Mouse (Mus musculus): Measurements from ENCODE around the gene Kcnq1. TPM values are rescaled to one million over a fixed set of nuclear protein-coding genes. Genes with fewer than 3 reads are reported as not detected.
A peak's percentile ranks its signal among the peaks of the same experiment; 100 is the strongest.

Gene Kcnq1
- total RNA-seq, 4 experiments from 2014 or later = 30.9 to 36.9 (median 32.8) TPM

DNA sequence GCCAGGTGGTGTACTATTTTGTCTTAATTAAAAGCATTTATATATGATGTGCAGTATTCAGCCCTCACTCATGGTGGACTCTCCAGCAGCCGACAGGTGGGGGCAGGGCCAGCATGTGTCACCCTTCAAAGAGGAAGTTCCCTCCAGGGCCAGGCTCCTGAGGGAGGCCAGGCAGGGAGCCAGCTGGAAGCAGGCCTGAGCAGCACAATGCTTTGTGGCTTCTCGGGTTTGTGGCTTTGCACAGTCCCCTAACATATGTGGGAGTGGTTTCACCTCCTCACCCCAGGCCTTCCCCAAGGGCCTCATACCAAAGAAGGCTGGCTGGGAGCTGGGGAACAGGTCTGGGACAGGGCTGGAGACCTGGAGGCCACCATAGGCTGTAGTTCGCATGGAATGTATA is 74.6 kb downstream of the Kcnq1 start:
- peak; percentile 78 for DNase-seq (ENCODE audit: low spot score)

DNA sequence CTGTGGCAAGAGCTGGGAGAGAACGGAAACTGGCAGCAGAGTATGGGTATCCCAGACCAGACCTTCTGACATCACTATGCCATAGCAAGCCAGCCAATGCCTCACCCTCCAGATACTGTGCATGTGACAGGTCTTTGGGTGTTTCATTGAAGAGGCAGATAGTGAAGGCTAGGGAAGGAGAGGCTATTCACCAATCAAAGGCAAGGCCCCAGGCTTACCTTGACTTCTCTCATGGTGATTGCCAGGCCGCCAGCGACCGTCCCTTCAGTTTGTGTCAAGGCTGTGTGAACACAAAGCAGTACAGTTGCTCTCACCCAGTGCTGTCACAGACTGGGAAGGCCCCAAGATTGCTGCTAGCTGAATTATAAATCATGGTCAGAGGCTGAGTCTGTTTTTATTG is 75.1 kb downstream of the Kcnq1 start:
- DNase-seq (ENCODE audit: low spot score) = no peak

DNA sequence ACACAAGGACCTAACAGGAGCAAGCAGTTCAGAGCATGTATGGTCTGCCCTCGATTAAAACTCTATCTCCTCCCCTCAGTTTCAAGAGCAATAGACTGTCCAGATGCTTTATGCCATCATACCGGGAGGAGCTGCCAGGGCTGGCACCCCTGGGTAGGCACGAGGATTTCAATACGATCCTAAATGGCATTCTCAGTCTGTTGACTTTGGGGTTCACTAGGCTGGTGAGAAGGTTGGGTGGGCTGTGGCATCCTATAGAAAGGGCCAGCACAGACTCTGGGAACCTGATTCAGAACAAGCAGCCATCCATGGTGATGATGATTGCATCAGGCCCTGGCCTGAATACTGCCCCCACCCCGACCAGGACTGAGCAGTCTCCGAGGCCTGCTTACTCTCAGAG is 79.3 kb downstream of the Kcnq1 start:
- DNase-seq (ENCODE audit: low spot score) = no peak

DNA sequence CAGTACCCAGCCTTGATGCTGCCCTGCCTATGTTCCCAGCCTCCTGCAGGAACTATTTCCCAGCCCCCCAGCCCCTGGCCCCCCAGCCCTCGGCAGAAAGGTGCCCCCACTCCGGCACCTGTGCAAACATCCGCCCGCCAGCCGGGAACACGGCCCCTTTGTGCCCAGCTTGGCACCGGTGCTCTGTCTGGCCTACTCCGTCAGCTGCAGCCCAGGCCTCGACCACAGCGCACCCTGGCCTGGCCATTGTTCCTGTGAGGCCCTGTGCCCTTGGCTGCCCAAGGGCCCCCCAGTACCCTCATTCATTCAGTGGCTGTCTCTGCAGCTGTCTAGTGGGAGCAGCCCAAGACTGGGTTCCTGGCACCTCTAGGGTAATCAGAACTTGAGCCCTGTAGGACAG is 80.2 kb downstream of the Kcnq1 start:
- no peak for DNase-seq (ENCODE audit: low spot score)

DNA sequence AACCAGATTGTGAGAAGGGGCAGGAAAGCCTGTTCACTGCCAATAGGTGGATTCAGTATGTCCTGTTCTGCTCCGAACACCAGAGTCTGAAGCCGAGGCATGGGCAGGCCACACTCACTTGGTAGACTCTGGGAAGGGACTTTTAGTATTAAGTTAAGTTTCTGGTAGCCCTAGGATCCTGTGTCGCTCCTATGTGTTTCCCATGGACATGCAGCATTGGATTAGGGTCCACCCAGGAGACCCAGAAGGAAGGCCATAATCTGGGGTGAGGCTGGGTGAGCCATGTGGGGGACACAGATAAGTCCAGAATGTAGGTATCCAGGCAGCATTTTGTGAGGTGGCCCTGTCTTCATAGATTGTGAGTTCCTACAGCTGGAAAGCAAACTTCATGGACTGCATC is 81.0 kb downstream of the Kcnq1 start:
- no peak for DNase-seq (ENCODE audit: low spot score)

DNA sequence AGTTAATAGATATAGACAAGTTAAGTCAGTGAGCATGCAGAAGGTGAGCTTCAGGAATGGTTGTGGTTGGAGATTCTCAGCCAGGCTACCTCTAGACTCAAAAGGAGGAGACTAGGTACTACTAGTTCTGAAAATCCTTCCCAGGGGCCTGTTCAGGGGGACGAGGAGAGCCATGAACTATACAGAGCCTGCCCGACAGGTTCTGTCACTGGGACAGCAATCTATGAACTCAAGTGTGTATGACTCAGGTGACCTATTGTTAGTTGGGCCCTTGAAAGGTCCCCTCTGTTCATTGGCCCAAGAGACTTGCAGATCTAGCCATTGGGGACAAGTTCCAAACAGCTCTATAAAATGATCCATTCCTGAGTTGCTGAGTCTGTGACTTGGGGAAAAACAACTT is 82.4 kb downstream of the Kcnq1 start:
- DNase-seq (ENCODE audit: low spot score) = no peak

DNA sequence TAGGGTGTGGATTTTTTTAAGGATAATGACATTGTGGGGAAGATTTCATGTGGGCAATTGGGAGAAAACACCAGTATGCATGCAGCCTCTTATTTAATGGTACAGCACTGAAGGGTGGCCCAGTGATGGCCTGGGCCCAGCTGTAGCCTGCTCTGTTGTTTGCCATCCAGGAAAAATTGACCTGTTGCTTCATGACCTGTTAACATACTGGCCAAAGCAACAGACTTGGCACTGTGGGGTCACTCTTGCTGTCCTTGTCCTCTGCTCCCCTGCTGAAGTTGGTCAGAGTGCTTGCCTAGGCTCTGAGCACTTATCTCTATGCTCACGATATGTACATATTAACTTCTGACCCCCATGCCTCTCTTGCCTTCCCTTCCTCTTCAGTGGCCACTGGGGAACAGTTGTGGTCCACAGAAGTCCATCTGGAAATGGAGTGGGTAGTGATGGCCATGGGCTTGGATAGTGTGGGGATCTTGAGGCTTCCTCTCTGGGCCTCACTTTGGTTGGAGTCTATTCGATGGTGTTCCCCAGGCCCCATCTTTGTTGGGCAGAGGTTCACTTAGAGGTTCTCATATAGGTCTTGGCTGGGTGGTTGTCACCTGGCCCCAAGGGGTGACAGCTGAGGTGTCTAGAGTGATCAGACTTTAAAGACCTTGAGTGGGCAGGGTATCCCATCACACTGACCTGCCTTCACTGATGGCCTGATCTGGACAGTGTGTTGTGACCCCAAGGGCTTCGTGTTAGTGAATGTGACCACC is 84.0 kb downstream of the Kcnq1 start:
- DNase-seq (ENCODE audit: low spot score) = no peak

DNA sequence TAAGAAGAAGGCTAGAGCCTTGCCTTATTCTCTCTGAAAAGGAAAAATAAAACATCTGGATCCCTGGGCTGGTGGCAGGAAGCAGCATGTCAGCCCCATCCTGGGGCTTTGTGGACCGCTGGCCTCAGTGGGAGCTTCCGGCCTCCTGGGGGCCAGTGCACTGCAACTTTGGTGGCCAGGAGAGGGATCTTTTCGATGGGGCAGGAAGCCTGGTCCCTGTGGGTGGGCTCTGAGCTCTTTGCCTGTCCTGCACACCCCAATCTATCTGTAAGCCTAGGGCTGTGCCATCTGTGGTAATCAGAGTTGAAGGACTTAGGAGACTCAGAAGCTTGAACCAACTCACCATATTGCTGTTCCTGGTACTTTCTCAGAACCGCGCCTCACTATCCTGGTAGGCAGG is 84.7 kb downstream of the Kcnq1 start:
- no peak for DNase-seq (ENCODE audit: low spot score)

DNA sequence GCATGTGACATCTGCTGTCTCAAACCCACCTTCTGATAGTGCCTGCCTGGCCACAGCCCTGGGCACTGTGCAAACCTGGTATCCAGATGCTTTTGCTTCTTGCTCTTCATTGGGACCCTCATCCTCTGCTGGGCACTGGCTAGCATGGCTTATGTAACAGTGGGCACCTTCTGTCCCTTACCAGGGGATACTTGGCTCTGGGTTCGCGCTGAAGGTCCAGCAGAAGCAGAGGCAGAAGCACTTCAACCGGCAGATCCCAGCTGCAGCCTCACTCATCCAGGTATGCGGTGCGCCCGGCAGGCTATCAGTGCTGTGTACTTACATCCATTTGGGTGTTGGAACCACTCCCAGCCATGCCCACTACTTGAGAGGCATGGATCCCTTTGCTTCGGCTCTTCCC is 86.2 kb downstream of the Kcnq1 start:
- no peak for DNase-seq (ENCODE audit: low spot score)

DNA sequence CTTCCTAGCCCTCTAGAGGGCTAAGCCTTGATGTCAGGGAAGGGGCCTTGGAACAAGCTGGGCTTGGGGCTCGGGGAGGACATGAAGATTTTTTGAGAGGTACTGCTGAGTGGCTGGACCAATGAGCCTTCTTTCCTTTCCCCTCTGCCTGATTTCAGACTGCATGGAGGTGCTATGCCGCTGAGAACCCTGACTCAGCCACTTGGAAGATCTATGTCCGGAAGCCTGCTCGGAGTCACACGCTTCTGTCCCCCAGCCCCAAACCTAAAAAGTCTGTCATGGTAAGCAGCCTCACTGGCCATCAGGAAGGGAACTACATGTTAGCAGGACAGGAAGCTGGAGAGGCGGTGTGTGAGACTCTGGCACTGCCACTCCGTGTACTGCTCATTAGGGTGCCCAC is 87.9 kb downstream of the Kcnq1 start:
- no peak for DNase-seq (ENCODE audit: low spot score)

DNA sequence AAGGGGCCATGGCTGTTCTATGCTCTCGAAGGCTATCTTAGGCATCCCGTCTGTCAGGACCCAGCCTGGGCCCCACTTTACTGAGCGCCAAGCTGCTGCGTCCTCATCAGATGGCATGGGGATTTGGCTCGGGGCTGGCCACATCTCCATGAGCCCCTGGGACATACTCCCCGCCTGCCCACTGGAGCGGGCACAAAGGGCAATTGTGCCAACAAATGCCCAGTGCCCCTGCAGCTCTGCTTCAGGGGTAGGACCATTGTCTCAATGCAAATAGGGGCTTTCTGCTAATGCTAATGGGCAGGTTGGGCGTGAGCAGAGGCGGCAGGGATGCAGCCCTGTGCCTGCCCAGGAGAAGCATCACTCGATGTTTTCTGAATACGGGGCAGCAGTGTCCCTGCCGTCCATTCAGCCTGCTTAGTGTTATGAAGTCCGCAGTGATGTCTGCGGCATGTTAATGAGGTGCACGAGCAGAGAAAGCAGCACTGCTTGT is 91.8 kb downstream of the Kcnq1 start:
- DNase-seq (ENCODE audit: low spot score) = no peak

DNA sequence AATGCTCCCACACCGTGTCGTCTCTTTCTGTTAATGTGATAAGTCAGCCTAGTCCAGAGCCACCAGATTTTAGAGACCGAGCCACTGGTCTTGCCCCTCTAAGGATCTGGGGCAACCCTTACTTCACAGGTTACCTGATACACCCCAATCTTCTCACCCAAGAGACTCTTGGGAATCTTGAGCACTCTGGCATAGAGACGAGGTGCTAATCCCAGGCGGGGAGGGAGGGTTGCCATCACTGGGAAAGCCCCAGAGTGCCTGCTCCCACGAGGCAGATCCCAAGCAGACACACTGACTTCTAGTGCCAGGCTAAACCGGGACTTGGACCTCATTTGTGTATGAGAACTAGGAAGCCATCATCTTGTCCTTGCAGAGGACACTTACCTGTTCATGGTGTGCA is 92.3 kb downstream of the Kcnq1 start:
- DNase-seq (ENCODE audit: low spot score) = no peak

DNA sequence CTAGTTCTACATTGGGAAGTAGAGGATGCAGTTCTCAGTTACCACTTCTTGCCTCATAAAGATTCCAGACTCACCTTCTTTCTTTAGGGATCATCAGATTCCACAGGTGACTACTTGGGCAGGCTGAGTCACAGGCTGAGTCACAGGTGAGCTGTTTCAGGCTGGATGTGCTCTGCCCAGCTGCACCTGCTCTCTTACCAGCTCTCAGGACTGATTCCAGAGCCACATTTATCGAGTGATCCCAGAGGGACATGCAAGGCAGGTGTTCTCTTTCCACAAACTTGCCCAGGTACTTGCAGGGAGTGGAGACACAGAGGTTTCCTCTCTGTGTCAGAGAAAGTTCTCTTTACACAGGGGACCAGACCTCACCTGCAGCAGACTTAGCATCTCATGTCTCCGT is 95.1 kb downstream of the Kcnq1 start:
- no peak for DNase-seq (ENCODE audit: low spot score)

DNA sequence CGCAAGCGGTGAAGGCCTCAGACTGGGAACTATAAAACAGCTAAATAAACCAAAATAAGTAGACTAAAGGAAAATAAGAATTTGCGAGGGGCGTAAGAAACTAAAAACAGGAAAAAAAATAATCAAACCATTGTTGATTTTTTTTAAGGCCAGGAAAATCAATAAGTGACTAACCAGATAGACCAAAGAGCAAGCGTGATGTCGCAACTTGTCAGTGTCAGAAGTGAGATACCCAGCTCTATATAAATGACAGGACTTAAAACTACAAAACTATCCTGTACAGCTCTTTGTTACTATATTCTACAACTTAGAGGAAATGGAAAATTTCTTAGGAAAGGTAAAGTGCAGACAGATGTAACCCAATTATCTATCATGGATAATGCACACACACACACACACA is 97.7 kb downstream of the Kcnq1 start:
- DNase-seq (ENCODE audit: low spot score) = no peak

DNA sequence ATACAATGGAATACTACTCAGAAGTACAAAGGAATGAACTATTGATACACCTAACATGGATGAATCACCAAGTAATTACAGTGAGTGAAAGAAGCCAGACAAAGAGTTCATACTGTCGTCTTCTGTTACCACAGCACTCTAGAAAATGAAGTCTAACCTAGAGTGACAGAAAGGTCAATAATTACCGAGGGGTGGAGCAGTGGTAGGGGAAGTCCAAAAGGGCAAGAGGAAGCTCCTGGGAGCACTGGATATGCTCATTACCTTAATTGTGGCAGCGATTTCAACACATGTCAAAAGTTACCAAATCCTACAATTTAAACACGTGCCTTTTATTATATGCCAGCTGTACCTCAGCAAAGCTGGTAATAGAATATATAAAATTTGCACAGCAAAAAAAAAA is 100.9 kb downstream of the Kcnq1 start:
- DNase-seq (ENCODE audit: low spot score) = no peak

DNA sequence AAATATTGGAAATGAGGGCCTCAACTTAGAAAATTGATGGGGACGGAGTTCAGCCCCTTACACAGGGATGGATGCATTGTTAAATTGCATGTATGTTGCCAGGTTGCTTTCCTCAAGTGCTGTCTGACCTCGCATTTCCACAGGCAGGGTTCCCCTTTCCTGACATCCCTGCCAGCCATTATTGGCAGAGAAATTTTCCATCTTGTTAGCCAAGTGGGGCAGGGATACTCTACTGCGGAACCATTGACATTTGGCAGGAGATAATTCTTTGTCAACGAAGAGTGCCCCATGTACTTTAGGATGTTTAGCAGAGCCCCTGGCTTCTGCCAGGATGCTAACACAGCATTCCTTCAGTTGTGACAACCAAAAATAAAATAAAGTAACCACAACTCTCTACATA is 104.6 kb downstream of the Kcnq1 start:
- DNase-seq (ENCODE audit: low spot score) = peak; percentile 83

DNA sequence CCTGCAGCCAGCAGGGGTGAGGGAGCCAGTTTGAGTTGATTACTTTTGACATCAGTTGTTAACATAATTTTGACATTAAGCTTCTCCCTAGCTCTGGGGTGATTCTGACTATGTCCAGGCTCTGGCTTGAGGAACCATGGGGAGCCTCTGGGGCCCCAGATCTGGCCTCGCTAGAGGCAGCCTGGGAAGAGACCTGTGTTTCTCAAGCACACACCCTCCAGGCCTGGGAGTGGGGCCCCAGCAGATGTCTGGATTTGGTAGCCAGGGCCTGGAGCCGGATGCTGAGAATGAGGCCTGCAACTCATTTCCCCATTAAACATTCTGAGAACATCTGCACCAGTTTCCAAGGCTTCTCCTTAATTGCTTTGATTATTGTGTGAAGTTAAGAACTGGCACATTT is 145.0 kb downstream of the Kcnq1 start:
- DNase-seq (ENCODE audit: low spot score) = no peak

DNA sequence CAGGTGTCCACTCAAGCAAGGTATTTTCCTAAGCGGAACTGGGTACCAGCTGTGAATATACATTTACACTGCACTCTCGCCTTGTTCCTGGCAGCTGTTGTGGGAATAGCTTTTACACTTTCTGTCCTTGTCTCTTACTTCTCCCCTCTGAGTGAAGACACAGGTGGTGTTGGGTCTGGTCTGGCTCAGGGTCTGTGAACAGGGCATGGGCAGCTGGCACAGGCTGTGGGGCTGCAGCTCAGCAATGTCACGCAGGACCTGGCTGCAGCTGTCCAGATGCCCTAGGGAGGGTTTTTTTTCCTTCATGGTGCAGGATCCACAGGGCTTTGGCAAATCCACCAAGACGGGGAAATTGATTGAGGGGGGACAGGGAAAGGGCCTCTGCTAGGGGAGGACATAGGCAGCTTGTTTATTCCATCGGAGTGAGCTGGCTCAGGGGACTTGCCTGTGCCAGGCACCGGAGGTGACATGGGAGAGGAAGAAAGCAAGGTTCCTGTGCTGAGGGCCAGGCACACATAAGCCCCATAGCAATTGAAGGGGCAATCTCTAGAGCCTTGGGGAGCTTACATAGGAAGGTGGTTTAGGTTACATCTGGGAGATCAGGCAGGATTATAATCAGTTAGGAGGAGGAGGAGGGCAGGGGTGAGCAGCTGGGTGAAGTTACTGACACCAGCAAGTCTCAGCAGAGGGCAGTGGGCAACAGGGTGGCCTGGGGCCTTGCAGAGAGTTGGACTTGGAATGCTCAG is 147.1 kb downstream of the Kcnq1 start:
- DNase-seq (ENCODE audit: low spot score) = no peak

DNA sequence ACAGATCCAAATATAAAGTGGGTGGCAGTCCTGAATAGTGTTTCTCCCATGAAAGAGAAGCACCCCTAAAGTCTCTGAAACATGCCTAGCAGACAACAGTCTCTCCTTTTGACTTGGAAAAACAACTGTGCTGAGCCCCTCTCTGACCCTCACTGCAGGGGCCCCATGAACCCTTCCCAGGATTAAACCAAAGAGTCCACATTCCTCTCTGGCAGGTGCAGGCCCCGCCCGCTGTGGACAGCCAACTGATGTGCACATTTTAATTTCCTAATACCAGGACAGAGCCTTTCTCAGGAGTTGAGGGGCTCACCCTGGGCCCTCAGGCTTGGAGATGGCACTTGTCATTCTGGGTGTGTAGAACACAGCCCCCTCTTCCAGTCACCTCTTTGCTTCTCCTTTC is 148.7 kb downstream of the Kcnq1 start:
- no peak for DNase-seq (ENCODE audit: low spot score)

DNA sequence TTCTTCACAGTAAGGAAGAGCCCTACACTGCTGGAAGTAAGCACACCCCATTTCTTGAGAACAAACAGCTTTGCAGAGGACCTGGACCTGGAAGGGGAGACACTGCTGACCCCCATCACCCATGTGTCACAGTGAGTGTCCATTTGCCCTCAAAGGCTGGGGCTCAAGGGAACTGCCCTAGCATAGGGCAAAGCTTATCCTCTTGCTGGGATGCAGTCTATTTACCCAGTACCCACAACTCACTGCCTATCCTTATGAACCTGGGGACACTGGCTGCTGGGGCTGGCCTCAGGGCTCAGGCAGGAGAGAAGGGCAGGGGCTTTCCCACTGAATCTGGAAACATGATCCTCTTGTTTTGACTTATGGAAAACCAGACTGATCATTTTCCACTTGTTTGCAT is 155.1 kb downstream of the Kcnq1 start:
- DNase-seq (ENCODE audit: low spot score) = no peak

DNA sequence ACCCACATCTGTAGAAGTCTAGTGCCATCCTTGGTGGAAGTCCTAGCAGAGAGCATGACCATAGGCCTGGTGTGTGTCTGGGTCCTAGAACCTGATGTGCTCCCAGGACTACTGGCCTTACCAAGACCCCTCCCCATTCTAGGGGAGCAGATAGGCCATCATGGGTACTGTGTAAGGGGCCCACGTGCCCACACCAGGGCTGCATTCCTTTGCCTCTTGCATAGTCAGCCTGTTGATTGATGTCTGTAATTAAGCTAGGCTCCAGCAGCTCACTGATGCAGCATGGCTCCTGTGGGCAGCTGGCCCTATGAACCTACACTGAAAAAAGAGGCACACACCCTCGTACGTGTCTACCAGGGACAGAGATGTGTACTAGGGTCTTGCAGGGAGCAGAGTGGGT is 157.4 kb downstream of the Kcnq1 start:
- DNase-seq (ENCODE audit: low spot score) = no peak

DNA sequence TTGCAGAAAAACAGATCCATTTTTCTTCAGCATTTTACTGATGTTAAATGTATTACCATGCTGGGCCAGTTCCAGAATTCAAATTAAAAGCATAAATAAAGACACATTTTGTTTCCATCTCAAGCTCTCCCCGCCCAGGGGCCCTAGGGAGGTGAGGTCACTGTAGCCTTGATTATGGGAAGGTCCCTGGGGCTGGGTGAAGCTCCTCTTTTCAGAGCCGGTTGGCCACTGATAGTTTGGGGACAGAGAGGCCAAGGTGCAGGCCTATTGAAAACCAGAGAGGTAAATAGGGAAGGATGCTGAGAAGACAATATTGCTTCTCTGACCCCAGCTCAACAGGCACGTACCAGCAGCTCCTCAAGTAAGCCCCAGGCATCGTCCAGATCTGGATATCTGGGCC is 157.8 kb downstream of the Kcnq1 start:
- no peak for DNase-seq (ENCODE audit: low spot score)

DNA sequence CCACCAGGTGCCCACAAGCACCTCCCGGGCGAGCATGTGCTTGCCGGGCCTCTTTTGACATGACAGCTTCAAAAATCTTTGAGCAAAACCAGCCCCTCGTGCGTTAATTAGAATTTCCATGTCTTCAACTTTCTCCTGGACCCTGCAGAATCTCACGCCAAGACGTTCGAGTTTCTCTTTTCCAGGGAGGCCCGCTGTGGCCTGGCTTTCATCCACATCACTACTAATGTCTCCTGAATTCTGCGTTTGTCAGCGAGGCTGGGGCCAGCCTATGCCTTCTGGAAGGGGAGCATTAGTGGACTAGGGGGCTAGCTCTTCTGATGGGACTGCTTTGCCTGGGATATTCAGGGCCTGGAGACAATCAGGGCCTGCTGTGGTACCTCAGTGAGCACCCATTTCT is 159.2 kb downstream of the Kcnq1 start:
- no peak for DNase-seq (ENCODE audit: low spot score)
